Mouse (Mus musculus) embryo, embryonic 11 days (tissue): Measurements from ENCODE around the gene Cdh4.

Experiments
- DNase-seq: peaks from one replicate; pipeline ENCODE4 v3.0.0-alpha.2; 2015

Cdh4 gene

GRCm38 (mm10) chr2:179600347-179600746 is 158.1 kb downstream of the Cdh4 start:
- no peak for DNase-seq

DNA sequence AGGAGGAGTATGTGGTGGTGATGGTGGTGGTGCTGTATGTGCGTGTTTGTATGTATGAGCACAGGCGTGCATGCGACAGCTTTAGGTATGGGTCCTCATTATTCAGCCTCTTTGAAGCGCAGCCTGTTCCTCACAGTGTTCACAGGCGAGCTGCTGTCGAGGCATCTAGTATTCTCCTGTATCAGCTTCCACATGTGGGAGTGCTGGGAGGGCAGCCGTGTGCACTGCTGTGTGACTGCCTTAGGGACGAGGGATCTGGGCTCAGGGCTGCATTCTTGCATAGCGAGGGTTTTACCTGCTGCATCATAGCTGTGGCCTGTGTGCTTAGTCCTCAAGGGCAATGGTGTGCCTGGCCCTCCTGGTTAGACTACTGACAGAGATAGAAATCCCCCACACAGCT is 158.9 kb downstream of the Cdh4 start:
- DNase-seq = no peak

DNA sequence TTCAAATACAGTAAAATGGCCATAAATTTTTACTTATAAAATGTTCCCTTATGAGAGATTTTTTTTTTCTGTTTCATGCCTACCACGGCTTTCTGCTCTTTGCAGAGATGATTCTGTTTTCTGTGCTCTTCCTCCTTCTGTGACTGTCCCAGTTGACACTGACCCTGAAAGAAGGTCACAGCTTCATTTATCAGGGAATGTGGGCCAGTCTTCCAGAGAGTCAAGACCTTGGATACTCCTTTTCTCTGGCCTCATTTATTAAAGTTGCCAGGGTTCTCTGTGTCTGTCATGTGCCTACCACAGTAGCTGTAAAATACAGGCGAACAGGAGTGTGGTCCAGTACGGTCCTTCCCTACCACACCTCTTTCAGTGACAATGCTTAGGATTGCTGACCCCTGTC is 162.5 kb downstream of the Cdh4 start:
- DNase-seq = no peak

DNA sequence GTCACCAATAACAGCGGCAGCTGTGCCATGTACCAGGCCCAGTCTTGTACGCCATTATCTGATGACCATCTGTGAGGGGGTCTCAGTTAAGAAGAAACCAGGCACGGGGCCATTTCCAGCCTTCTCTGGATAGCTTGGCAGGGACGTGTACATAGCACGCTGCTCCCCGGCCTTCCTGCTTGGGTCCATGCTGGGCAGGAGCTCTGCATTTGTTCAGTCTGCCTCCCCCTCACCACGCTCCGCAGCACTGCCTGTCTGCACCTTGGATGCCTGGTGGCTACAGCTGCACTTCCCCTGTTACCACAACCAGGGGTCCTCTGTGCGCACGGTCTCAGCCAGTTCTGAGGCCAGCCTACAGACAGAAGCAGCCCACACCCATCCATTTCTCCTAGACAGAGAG is 163.0 kb downstream of the Cdh4 start:
- no peak for DNase-seq

DNA sequence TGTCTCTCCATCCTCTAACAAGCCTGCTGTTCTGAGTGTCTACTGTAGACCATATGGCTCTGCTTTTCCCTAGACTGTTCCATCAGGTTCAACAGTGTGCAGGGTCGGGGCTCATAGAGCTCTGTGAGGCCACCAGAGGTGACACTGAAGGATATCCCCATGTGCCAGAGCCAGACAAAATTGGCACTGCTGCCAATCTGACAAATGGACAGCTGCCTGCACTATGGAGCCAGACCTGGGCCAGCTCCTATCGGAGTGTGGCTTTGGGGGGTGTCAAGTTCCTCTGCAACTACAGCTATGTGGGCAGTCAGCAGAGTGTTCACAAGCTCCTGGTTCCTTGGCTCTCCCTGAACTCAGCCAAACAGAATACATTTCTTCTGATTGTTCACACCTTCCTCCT is 164.1 kb downstream of the Cdh4 start:
- no peak for DNase-seq

- DNase-seq = peak; percentile 72
These were observed 173.7 kb downstream of the Cdh4 start for GRCm38 (mm10) chr2:179615906-179616305.

- DNase-seq = no peak
These were observed 181.6 kb downstream of the Cdh4 start for GRCm38 (mm10) chr2:179623643-179624473.

- DNase-seq = no peak
These were observed 185.3 kb downstream of the Cdh4 start for GRCm38 (mm10) chr2:179627563-179627962.

- DNase-seq = peak; percentile 55
These were observed 188.5 kb downstream of the Cdh4 start for GRCm38 (mm10) chr2:179630720-179631119.

GRCm38 (mm10) chr2:179640576-179641301 is 198.5 kb downstream of the Cdh4 start:
- DNase-seq = no peak

DNA sequence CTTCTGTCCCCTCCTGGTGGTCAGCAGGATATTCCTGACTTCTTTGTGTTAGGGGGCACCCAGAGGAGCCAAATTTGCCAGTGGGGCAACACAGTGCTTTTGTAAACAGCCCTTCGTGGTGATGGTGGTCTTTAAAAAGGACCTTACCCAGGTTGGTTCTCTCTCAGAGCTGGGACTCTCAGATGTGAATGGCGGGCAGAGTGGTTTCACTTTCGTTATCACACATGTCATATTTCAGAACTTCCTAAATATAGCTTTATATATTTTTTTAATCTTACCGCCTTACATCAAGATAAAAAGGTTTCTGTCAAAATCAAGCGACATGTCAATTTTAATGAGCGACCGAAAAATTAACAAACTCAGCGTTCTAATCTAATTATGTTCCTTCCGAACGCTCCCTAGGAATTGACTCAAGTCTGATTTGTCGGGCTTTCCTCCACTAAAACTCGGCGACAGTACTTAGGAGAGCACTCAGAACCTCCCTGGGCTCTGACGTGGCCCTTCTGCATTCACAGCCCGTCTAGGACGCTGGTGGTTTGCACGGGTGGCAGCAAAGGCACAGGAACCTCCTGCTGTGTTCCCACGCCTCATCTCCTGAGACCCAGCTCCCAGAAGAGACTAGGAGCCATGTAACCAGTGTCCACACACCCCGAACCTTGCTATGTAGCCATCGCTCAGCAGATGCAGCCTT is 206.5 kb downstream of the Cdh4 start:
- no peak for DNase-seq

DNA sequence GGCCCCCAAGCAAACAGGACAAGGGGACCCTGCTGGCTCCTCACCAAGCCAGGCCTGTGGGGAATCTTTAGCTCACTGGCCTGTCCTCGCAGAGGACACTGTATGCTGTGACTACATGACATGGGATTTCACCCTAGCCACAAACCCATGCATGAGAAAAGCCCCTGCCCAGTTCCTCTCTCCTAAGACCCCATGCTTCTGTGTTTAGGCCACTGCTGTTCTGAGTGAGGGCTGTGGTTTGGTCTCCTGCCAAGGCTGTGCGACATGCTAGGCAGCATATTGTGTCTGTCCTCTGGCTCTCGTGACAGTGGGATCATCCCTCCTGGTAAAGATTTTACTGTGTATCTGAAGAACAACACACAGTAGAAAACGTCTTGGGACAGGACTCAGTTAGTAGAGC is 207.1 kb downstream of the Cdh4 start:
- no peak for DNase-seq

- no peak for DNase-seq
These were observed 207.9 kb downstream of the Cdh4 start for GRCm38 (mm10) chr2:179650168-179650567.

DNA sequence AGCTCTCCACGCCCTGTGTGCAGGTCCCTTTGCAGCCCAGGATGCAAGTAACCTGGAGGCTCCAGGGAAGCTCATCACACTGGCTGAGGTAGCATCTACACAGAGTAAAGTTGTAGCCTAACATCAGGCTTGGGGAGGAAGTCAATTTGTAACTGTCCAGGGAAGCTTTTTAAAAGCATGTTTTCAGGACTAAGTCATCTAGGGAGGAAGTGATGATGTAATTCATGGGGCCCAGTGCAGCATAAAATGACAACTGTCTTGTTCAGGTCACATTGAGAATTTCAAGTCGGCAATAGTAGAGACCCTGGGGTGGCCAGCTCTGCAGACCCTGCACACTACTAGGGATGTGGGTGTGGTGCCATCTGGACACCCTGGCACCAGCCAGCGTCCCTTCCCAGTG is 213.3 kb downstream of the Cdh4 start:
- DNase-seq = no peak

GRCm38 (mm10) chr2:179659254-179659653 is 217.0 kb downstream of the Cdh4 start:
- no peak for DNase-seq

DNA sequence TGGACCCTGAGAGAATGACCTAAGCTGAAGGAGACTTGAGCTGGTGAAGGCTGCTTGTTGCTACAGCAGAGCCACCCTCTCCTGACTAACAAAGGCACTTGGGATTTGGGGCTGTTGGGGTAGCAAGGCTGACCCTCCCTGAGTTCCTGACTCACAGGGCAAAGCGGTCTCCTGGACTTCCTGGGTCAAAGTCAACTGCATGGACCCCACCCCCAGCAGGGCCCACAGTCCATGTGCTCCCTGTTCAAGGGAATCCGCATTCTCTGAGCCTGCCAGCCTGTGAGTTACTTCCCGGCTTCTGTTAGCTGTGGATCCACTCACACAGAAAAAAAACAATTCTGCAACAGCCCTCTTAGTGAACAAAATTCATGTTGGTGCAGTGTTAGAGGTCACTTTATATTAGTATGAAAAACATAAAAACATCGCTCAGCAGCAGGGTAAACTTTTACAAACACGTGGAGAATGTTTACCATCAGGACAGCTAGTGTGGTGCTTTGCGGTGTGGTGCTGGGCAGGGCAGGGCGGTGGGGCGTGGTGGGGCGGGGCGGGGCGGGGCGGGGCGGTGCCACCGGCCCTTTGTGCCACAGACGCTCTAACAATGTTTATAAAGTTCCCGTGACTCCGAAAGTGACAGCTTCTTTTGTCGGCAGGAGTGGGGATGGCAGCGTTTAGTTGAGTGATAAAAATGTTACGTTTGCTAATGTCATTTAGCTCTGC is 219.9 kb downstream of the Cdh4 start:
- DNase-seq = peak; percentile 36

- peak; percentile 53 for DNase-seq
These were observed 220.5 kb downstream of the Cdh4 start for GRCm38 (mm10) chr2:179662739-179663138.

DNA sequence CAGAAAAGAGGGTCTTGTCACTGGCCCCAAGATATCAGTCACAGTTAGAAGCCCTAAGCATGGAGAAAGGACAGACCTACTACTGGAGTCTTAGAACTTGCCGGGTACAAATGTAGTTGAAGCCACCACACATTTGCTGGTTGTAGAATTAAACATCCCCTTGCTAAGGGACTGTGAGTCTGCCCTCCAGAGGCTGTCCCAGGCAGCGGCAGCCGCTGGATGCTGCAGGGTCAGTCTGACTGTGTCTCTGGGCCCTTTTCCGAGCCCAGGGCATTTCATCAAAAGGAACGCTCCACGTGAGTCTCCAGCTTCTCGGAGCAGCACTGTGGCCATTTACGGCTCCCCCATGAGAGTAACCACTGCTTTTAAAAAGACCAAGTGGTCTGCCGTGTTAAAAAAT is 221.4 kb downstream of the Cdh4 start:
- DNase-seq = peak; percentile 50

DNA sequence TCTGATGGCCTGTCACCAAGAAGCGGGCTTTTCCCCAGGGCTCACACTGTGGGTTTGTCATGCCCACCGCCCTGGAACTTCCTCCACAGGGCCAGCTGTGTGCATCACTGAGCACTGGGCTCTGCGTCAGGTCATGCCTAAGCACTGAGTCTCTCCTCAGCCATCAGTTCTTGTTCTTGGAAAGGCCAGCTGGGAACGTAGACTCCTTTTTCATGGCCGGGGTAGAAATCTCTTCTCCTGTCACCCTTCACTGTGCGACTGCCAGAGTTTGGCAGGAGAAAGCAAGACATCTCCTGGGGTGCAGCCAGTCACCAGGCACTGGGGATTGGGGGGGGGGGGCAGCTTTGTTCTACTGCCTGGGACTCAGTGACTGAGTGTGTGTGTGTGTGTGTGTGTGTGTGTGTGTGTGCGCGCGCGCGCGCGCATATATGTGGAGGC is 222.0 kb downstream of the Cdh4 start:
- DNase-seq = peak; percentile 18

GRCm38 (mm10) chr2:179670689-179671088 is 228.5 kb downstream of the Cdh4 start:
- DNase-seq = no peak

GRCm38 (mm10) chr2:179679866-179680265 is 237.6 kb downstream of the Cdh4 start:
- DNase-seq = no peak

DNA sequence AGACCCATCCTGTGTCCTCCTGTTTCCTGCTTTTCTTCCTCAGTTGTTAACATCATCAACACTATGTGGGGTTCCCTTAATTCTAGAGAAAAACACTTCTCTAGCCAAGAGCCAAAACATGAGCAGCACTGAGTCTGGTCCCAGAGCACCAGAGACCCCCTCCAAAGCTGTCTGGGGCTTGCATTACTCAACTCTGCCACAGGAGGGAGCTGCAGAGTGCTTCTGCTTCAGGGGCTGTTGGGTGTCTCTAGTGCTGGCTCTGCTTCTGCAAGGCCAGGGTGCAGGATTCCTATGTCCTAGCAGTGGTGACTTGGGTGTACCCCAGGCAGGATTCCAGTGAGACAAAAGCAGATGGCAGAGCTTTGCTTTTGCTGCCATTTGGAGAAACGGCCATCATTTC is 239.2 kb downstream of the Cdh4 start:
- no peak for DNase-seq

GRCm38 (mm10) chr2:179687243-179687681 is 245.0 kb downstream of the Cdh4 start:
- DNase-seq = peak; percentile 29
